Mouse (Mus musculus): ENCODE results near the gene Ccng1. TPM values are rescaled to one million over a fixed set of nuclear protein-coding genes. Genes with fewer than 3 reads are reported as not detected.
"Not testable (repeated sequence)": the region's sequence is repeated elsewhere in the genome, so short reads cannot be mapped to it uniquely, and the experiment has no call there.

Ccng1 gene
- polyA plus RNA-seq, 1 experiment from 2014 or later = 34.4 TPM

DNA sequence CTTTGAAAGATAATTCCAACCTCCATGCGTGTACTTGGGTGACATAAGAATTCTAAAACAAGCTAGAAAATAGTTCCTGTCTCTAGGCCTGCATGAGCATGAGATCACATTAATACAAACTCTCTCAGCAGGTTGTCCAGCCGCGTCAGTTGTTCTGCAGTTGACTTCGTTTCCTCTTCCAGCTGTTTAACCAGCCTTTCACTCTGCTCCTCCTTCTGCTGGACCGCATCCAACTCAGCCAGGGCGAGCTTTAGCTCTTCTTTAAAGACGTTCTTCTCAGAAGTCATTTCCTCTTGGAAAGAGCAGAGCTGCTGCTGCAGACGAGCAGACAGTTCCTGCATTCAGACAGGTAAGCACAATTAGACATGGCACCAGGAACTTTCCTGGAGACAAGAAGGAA, 41.3 kb downstream of the Ccng1 start:
- H3K4me2 ChIP-seq (replicated peaks) = no peak overlapping the region
- no peak overlapping the region for H3K27ac ChIP-seq
- 90% methylated on average over 8 of the region's 8 CpGs for WGBS
- H3K9ac ChIP-seq (replicated peaks) = no peak overlapping the region
- no peak overlapping the region for H3K4me3 ChIP-seq (replicated peaks)
- H3K36me3 ChIP-seq = peaks cover 41% of the 10 kb centered on the region
- no peaks in the 10 kb centered on the region for H3K4me1 ChIP-seq (replicated peaks)
- H3K27me3 ChIP-seq = no peaks in the 10 kb centered on the region
- no peak for ATAC-seq
- H3K9me3 ChIP-seq = no peaks in the 10 kb centered on the region

GRCm38 (mm10) chr11:40709899-40710298, 45.2 kb downstream of the Ccng1 start:
- H3K9me3 ChIP-seq; H3K27ac ChIP-seq; H3K4me3 ChIP-seq (replicated peaks); H3K4me2 ChIP-seq (replicated peaks); H3K4me1 ChIP-seq (replicated peaks); H3K27me3 ChIP-seq; H3K9ac ChIP-seq (replicated peaks); ATAC-seq: not testable (repeated sequence)
- 91% methylated on average over 6 of the region's 6 CpGs for WGBS
- H3K36me3 ChIP-seq = peaks cover 41% of the 10 kb centered on the region

Other genes with a start within 250 kb of the Ccng1 start
- 74.0 and 77.5 TPM in 2 replicates for gene Mat2b, start 60.1 kb downstream of the Ccng1 start, polyA plus RNA-seq (2015; fragmentation: Nextera tagmentation; extraction: Ambion mirVana)
- gene Hmmr, start 21.9 kb downstream of the Ccng1 start, polyA plus RNA-seq (2015; fragmentation: Nextera tagmentation; extraction: Ambion mirVana) = 19.2 TPM in 2 replicates
- gene Nudcd2, start 21.6 kb downstream of the Ccng1 start, polyA plus RNA-seq (2015; fragmentation: Nextera tagmentation; extraction: Ambion mirVana) = 90.0 and 90.3 TPM in 2 replicates